Mouse (Mus musculus) testis, adult 2 months (tissue): ENCODE results near the gene Smco3. TPM values are rescaled to one million over a fixed set of nuclear protein-coding genes. Genes with fewer than 3 reads are reported as not detected.
"Not testable (repeated sequence)": the region's sequence is repeated elsewhere in the genome, so short reads cannot be mapped to it uniquely, and the experiment has no call there.

ENCODE experiments used
- H3K27ac ChIP-seq: fragments of 200-500 bp; 2 replicates; pipeline ENCODE4 v1.5.1; 2012; ENCODE audit warnings: low read depth, low read length; ENCODE audit not compliant: control insufficient read depth, insufficient read depth
- H3K27me3 ChIP-seq: fragments of 200-500 bp; 2 replicates; pipeline ENCODE4 v1.6.1; 2012; ENCODE audit warnings: mild to moderate bottlenecking, low read length, moderate library complexity; ENCODE audit not compliant: control insufficient read depth, insufficient read depth
- H3K36me3 ChIP-seq: fragments of 200-500 bp; 2 replicates; pipeline ENCODE4 v1.6.1; 2012; ENCODE audit warnings: mild to moderate bottlenecking, low read length; ENCODE audit not compliant: control insufficient read depth, insufficient read depth
- H3K4me1 ChIP-seq: fragments of 200-500 bp; 2 replicates; pipeline ENCODE4 v1.6.1; 2012; ENCODE audit warnings: low read length; ENCODE audit not compliant: control insufficient read depth, insufficient read depth
- H3K4me3 ChIP-seq: fragments of 200-500 bp; 2 replicates; pipeline ENCODE4 v1.5.1; 2012; ENCODE audit warnings: low read depth, mild to moderate bottlenecking, low read length, moderate library complexity, mixed read lengths; ENCODE audit not compliant: control insufficient read depth
- CTCF ChIP-seq: fragments of 200-500 bp; IDR thresholded peaks from 2 replicates; pipeline ENCODE4 v1.5.1; 2012; ENCODE audit warnings: low read depth, mild to moderate bottlenecking, inconsistent platforms, low read length, moderate library complexity; ENCODE audit not compliant: control insufficient read depth, insufficient read depth, insufficient replicate concordance
- POLR2A ChIP-seq: fragments of 200-500 bp; IDR thresholded peaks from 2 replicates; pipeline ENCODE4 v1.6.1; 2012; ENCODE audit warnings: low read depth, mild to moderate bottlenecking, inconsistent platforms, low read length, moderate library complexity; ENCODE audit not compliant: control insufficient read depth
- polyA plus RNA-seq: library from polyadenylated mRNA; depleted of rRNA; stranded (reverse); fragments of >200 nt; gene quantifications from 2 replicates; pipeline ENCODE4 v1.2.3, GENCODE M21; 2012

Gene Smco3
- polyA plus RNA-seq, 1 experiment = 0.22 TPM

DNA sequence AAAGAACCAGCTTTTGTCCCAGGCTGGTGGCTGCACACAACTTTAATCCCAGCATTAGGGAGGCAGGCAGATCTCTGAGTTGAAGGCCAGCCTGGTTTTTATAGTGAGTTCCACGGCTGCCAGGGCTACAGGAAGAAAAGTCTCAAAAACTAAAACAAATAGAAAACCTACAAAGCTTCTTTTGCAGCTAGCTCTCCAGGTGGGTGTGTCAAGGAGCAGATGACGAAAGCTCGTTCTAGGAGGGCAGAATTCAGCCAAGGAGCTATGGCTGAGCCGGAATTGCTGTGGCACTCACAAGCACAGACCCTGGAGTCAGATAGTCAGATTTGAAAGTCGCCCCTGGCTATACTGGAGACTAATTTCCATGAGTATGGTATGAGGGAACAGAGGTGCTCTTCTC lies 28.4 kb downstream of the Smco3 start:
- H3K27me3 ChIP-seq = no peaks in the 10 kb centered on the region
- peaks cover 14% of the 10 kb centered on the region for H3K4me1 ChIP-seq
- no peak overlapping the region for H3K27ac ChIP-seq
- TF ChIP-seq POLR2A (no peak), CTCF (no peak)
- H3K4me3 ChIP-seq = no peak overlapping the region
- H3K36me3 ChIP-seq = no peaks in the 10 kb centered on the region

DNA sequence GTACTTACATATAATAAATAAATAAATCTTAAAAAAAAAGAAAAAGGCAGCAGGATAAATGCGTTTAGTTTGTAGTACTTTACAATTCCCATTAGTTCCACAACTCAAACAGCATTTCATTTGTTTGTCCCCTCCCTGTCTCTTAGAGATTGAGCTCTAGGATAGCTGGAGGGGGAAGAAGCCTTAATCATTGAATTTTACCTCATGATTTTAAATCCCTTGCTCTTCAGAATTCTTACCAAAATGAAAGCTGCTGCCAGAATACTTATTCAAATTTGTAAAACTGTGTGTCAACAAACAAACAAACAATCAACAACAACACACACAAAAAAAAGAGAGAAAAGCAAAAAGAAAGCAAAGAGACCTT lies 29.9 kb downstream of the Smco3 start:
- no peak for TF ChIP-seq CTCF
- TF ChIP-seq POLR2A = no peak
- Histone ChIP-seq H3K4me3 (no peak overlapping the region), H3K36me3 (no peaks in the 10 kb centered on the region), H3K27me3 (no peaks in the 10 kb centered on the region), H3K4me1 (peaks cover 14% of the 10 kb centered on the region), H3K27ac (no peak overlapping the region)

DNA sequence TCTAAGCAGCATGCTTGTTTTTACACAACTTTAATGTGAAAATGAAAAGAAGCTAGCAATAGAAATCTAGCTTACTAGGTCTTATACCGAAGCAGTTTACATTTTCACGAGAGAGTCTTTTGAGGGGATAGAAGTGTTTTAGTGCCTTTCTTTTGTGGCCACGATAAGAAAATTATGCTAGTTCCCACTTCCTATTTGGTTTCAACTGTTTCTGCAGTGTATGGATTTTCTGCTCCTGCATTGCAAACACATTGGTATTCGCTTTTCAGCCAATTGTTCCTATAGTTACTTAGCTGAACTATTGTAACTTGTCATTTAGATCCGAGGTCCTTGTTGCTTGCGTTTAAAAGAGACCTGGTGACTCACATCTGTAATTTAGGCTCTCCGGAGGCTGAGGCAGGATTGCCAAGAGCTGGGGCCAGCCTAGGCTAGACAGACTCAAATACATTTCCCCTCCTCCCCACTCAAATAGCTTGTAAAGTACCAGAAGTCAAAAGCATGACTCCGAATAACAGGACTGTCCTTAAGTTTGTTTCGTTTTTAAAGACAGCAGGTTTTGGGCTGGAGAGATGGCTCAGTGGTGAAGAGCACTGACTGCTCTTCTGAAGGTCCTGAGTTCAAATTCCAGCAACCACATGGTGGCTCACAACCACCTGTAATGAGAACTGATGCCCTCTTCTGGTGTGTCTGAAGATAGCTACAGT lies 30.4 kb downstream of the Smco3 start:
- Histone ChIP-seq H3K4me1 (peaks cover 14% of the 10 kb centered on the region), H3K4me3 (no peak overlapping the region), H3K27ac (peak overlapping the region; percentile 55; the same call in 1 of the 2 replicates), H3K27me3 (no peaks in the 10 kb centered on the region), H3K36me3 (no peaks in the 10 kb centered on the region)
- TF ChIP-seq CTCF = no peak
- TF ChIP-seq POLR2A = no peak

DNA sequence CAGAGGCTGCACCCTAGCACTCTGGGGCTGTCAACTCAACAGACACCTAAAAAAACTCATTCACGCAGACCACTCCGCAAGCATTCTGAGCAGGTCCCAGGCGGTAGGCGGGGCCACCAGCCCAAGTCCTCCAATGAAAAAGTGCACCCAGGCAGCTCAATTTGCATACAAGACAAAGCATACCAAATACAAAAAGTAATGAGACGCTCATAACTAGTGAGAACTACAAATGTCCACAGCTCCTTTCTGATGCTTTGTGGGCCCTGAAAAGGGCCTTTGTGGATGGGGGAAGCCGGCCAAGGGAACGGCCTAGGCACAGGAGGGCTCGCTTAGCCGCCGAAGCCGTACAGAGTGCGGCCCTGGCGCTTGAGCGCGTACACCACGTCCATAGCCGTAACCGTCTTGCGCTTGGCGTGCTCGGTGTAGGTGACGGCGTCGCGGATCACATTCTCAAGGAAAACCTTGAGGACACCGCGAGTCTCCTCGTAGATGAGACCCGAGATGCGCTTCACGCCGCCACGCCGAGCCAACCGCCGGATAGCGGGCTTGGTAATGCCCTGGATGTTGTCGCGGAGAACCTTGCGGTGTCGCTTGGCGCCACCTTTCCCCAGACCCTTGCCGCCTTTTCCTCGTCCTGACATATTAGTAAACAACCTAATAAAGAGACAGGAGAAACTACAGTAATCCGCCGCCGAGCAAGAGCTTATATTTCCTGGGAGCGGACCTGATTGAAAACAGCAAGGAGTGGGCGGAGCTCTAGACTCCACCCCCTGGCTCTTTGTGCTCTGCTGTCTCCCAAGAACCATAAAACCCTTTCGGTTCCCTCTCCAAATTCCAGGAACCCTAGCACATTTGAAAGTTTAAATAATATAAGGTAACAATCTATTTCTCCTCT lies 31.3 kb downstream of the Smco3 start, which contains the start of gene Hist4h4:
TSS of gene Hist4h4 (minus strand) at position 677 of the 895 bp plus-strand sequence.
- TF ChIP-seq CTCF = 0 out of 2 replicates have a peak, but pooled peaks have one; percentile 18
- TF ChIP-seq POLR2A = peak; percentile 89
- no peaks in the 10 kb centered on the region for H3K27me3 ChIP-seq

DNA sequence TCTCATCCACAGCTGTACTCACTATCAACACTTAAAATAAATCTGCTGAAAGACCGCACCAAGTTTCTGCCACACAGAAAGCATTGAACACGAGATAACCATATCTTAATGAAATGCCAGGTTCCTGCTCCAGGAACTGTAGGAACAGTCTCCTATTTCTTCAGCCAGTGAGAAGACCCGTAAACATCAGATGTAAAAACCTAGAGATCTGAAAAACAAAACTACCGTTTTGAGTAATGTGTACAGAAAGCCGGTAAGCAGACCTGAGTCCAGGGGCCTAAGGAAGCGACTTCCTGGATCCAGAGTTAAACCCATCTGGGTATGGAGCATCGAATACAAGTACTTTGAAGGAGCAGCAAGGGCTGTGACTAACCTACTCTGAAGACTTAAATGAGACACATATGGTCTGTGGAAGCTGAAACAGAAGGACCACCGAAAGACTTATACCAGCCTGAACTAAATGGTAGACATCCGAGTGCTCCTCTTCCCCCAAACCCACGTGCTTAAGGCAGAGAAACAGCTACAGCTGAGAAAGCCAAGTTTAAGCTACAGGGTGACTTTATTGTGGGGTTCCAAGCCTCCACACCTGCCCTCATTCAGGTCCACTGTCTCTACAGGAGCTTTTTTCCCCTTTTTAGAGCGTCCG lies 32.0 kb downstream of the Smco3 start:
- no peaks in the 10 kb centered on the region for H3K36me3 ChIP-seq
- peak overlapping the region; percentile 81 for H3K4me3 ChIP-seq
- TF ChIP-seq CTCF (no peak), POLR2A (no peak)
- H3K27ac ChIP-seq = peak overlapping the region; percentile 92
- no peaks in the 10 kb centered on the region for H3K27me3 ChIP-seq
- peaks cover 11% of the 10 kb centered on the region for H3K4me1 ChIP-seq

More for the DNA sequence above, 31.3 kb downstream of the Smco3 start, which contains the start of gene Hist4h4:
- Histone ChIP-seq H3K4me3 (peak within 1 kb of the TSS; percentile 81), H3K36me3 (no peaks in the 10 kb centered on the region), H3K4me1 (peaks cover 11% of the 10 kb centered on the region), H3K27ac (peak within 1 kb of the TSS; percentile 92)

DNA sequence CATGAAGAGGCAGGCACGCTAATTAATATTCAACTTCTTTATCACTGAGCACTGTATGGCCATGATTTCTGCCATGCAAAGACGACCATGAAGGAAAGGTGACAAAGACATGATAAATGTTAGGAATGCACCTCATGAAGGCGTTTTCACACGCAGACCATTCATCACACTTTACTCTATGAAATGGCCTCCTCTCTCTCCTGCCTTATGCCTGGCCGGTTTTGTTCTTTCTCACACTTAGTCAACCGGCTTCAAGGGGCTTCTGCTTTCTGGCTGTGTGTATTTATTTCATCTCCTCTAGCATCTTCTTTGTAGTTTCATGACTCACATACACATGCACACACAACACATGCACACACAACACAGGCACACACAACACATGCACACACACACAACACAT lies 34.0 kb downstream of the Smco3 start:
- TF ChIP-seq POLR2A (no peak), CTCF (no peak)
- no peak overlapping the region for H3K4me3 ChIP-seq
- no peak overlapping the region for H3K27ac ChIP-seq
- H3K36me3 ChIP-seq = no peaks in the 10 kb centered on the region
- H3K4me1 ChIP-seq = peaks cover 4% of the 10 kb centered on the region
- no peaks in the 10 kb centered on the region for H3K27me3 ChIP-seq

DNA sequence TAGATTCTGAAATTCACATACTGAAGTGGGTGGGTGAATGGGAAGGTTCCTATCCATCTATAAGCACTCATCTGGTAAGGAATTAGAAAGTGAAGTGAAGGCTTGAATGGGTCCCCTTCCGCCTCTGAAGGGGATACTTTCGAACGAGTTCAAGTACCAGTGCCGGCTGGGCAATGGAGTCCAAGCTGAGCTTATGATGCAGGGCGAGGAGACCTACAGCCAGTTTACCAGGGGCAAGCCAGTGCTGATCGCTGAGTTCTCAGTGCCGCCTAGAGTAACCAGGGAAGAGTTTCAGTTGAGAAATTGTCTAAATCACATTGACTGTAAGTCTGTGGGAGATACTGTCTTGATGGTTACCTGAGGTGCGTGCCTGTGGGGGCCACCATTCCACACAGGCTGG lies 34.5 kb downstream of the Smco3 start:
- TF ChIP-seq CTCF = no peak
- TF ChIP-seq POLR2A = no peak
- Histone ChIP-seq H3K4me1 (peaks cover 4% of the 10 kb centered on the region), H3K36me3 (no peaks in the 10 kb centered on the region), H3K4me3 (no peak overlapping the region), H3K27me3 (no peaks in the 10 kb centered on the region), H3K27ac (no peak overlapping the region)

DNA sequence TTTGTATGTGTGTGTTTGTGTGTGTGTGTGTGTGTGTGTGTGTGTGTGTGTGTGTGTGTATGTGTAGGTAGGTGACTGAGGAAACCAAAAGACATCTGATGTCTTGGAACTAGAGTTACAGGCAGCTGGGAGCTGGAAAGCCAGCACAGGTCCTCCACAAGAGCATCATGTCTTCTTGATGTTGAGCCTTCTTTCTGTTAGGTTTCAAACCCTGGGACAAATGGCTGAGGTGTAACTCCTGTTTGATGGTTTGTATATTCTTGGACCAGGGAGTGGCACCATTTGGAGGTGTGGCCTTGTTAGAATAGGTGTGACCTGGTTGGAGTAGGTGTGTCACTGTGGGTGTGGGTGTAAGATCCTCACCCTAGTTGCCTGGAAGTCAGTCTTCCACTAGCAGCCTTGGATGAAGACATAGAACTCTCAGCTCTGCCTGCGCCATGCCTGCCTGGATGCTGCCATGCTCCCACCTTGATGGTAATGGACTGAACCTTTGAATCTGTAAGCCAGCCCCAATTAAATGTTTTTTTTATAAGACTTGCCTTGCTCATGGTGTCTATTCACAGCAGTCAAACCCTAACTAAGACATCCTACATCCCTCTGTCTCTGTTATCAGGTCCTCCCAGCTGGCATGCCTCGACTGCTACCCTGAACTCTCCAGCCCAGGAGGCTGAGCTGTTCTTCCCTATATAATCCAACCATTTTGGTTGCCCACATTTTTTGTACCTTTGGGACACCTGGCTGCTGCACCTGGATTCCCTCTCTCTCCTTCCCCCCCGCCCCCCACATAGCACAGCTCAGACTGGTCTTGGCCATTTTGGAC lies 37.2 kb downstream of the Smco3 start:
- H3K36me3 ChIP-seq, H3K4me3 ChIP-seq, H3K27ac ChIP-seq, H3K27me3 ChIP-seq, H3K4me1 ChIP-seq: not testable (repeated sequence)
